Mouse (Mus musculus) E14TG2a.4 (cell line): Measurements from ENCODE around the gene Bmp8b.

Experiments used
- CTCF ChIP-seq: conservative IDR thresholded peaks from 2 replicates; pipeline ENCODE4 v1.5.1; 2014; ENCODE audit warnings: low read length
- NANOG ChIP-seq: IDR thresholded peaks from 2 replicates; pipeline ENCODE4 v1.6.1; 2014; ENCODE audit warnings: borderline replicate concordance, low read length, mixed read lengths

GRCm38 (mm10) chr4:123112216-123112764, 7.3 kb downstream of the Bmp8b start:
- TF ChIP-seq CTCF (no peak), NANOG (no peak)
